8 mouse cellular contexts compared by ENCODE assay signal in the genomic region with DNA sequence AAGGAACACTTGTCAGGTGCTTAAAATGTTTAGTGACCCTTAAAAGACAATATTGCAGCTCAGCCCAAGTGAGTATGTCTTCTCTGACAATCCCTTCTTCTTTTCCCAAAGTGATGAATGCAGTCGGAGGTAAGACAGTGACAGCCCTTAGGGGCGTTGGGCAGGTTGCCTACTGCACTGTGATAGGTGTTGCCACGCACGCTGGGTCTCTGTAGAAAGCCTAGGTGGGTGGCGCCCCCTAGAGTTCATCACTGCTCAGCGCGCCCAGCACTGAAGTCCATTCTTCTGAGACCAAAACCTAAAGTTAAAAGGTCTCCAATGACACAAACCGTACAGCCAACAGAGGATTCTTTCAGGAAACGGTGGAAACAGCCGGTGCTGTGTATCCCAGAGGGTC. TPM values are rescaled to one million over a fixed set of nuclear protein-coding genes. Genes with fewer than 3 reads are reported as not detected.
DNase-seq lines count a peak whose midpoint lies in the region; ATAC-seq and TF ChIP-seq lines count a peak whose summit lies in the region.

No protein-coding gene starts in this region.

- H3K9me3 ChIP-seq in ES-E14 (ENCODE audit: control insufficient read depth, insufficient read depth, low read depth, low read length): no peaks in the 10 kb centered on the region
- H3K9me3 ChIP-seq in midbrain, embryonic 14.5 days (ENCODE audit: control insufficient read depth, low read length): no peaks in the 10 kb centered on the region

- H3K27me3 ChIP-seq in midbrain, embryonic 14.5 days (ENCODE audit: control insufficient read depth, insufficient read depth, low read length): no peaks in the 10 kb centered on the region
- no peaks in the 10 kb centered on the region for H3K27me3 ChIP-seq in testis, adult 2 months (ENCODE audit: control insufficient read depth, insufficient read depth, low read length)

- H3K27ac ChIP-seq in ES-E14 (ENCODE audit: insufficient read depth, low read depth, low read length, poor library complexity, severe bottlenecking): no peak overlapping the region
- no peak overlapping the region for H3K27ac ChIP-seq in midbrain, embryonic 14.5 days (replicated peaks; ENCODE audit: low read depth, low read length)
- H3K27ac ChIP-seq in testis, adult 2 months (ENCODE audit: control insufficient read depth, insufficient read depth, low read depth, low read length): no peak overlapping the region

- intact Hi-C loops in gastrocnemius, postnatal 14 days (cut with DNase I; ENCODE audit: low total_unique reads): no loop called here

- in situ Hi-C loops in ES-E14 (cut with MboI; ENCODE audit: low sequenced_read_pairs in 2 of 2, unreplicated experiment in 2 of 2): no loop called here

- no peak overlapping the region for H3K9ac ChIP-seq in ES-E14 (ENCODE audit: insufficient read depth, low read depth, low read length, poor library complexity, severe bottlenecking)
- H3K9ac ChIP-seq in midbrain, embryonic 14.5 days (replicated peaks; ENCODE audit: low read length): no peak overlapping the region

- TF ChIP-seq CTCF in testis, adult 2 months (IDR thresholded peaks at IDR 0.05; ENCODE audit: control insufficient read depth, insufficient read depth, insufficient replicate concordance, low read depth, low read length): peak; percentile 90

- no peak for TF ChIP-seq POLR2A in testis, adult 2 months (IDR thresholded peaks at IDR 0.05; ENCODE audit: control insufficient read depth, low read depth, low read length)

- peak overlapping the region; percentile 35 for H3K4me2 ChIP-seq in midbrain, embryonic 14.5 days (ENCODE audit: low read length)

- no peaks in the 10 kb centered on the region for H3K4me1 ChIP-seq in ES-E14 (ENCODE audit: control insufficient read depth in 2 of 2, insufficient read depth in 2 of 2, low read length in 2 of 2, poor library complexity in 1 of 2)
- no peaks in the 10 kb centered on the region for H3K4me1 ChIP-seq in midbrain, embryonic 14.5 days (ENCODE audit: control insufficient read depth, insufficient read depth, low read length)
- peaks cover 27% of the 10 kb centered on the region for H3K4me1 ChIP-seq in testis, adult 2 months (ENCODE audit: control insufficient read depth, insufficient read depth, low read length)

- 21% methylated on average over 10 of the region's 10 CpGs for WGBS in midbrain, embryonic 14.5 days

- ATAC-seq in midbrain, embryonic 14.5 days (ENCODE audit: low FRiP score, low TSS enrichment): no peak
- ATAC-seq in megakaryocyte, adult 5-6 weeks (ENCODE audit: poor library complexity, severe bottlenecking): no peak

- peak; percentile 19 to 22 for DNase-seq in B cell, adult 2 months
- DNase-seq in ES-E14 (ENCODE audit: low read depth, low spot score): peak; percentile 46
- peak; percentile 88 to 94 for DNase-seq in cerebellum, postnatal 25 days
- peak; percentile 53 for DNase-seq in gastrocnemius, postnatal 14 days
- DNase-seq in kidney, postnatal 10 days: peak; percentile 41
- peak; percentile 79 for DNase-seq in midbrain, embryonic 14.5 days

- no peak overlapping the region for H3K4me3 ChIP-seq in ES-E14 (ENCODE audit: insufficient read depth in 1 of 2, low read depth in 1 of 2, low read length in 2 of 2, poor library complexity in 1 of 2, severe bottlenecking in 1 of 2)
- H3K4me3 ChIP-seq in midbrain, embryonic 14.5 days (replicated peaks; ENCODE audit: low read depth, low read length): no peak overlapping the region
- peak overlapping the region; percentile 41; the same call in 1 of the 2 replicates for H3K4me3 ChIP-seq in testis, adult 2 months (ENCODE audit: control insufficient read depth, low read depth, low read length)

- no peaks in the 10 kb centered on the region for H3K36me3 ChIP-seq in ES-E14 (ENCODE audit: control insufficient read depth, insufficient read depth, low read length, poor library complexity, severe bottlenecking)
- H3K36me3 ChIP-seq in midbrain, embryonic 14.5 days (ENCODE audit: control insufficient read depth, insufficient read depth, low read length): no peaks in the 10 kb centered on the region
- no peaks in the 10 kb centered on the region for H3K36me3 ChIP-seq in testis, adult 2 months (ENCODE audit: control insufficient read depth, insufficient read depth, low read length)

TF ChIP-seq in ES-E14, 5 proteins besides CTCF, POLR2A, EP300 and RAD21:
- no peak for TF ChIP-seq CHD2 (IDR thresholded peaks at IDR 0.05; ENCODE audit: low read depth, low read length)
- TF ChIP-seq ZC3H11A (IDR thresholded peaks at IDR 0.05; ENCODE audit: borderline replicate concordance, low read depth, low read length): peak; percentile 54; the same call in 1 of the 2 replicates
- no peak for TF ChIP-seq HCFC1 (IDR thresholded peaks at IDR 0.05; ENCODE audit: borderline replicate concordance, insufficient read depth, low read length)

RNA-seq across cellular contexts. Expression of a gene that starts 46.4 kb away (rescaled TPM):
- 58.7 and 61.6 TPM in 2 replicates for total RNA-seq in ES-E14 (2012; rRNA removed)
- 10 to 100 TPM; 40.5 to 44.4 TPM for total RNA-seq in gastrocnemius, postnatal 14 days (2021)
- polyA plus RNA-seq in midbrain, embryonic 14.5 days (2014; fragmentation: Nextera tagmentation; extraction: Ambion mirVana): 52.9 and 83.1 TPM in 2 replicates
- 80.5 and 86.1 TPM in 2 replicates for polyA plus RNA-seq in testis, adult 2 months (2012; rRNA removed)
- total RNA-seq in megakaryocyte, adult 5-6 weeks (2015): 18.0 and 18.8 TPM in 2 replicates
- 93.5 and 102 TPM in 2 replicates for total RNA-seq in megakaryocyte, adult 5-6 weeks (2017)

RNA-seq across cellular contexts. Expression of a gene that starts 50.4 kb away (rescaled TPM):
- total RNA-seq in ES-E14 (2012; rRNA removed): 6.9 and 10.0 TPM in 2 replicates
- total RNA-seq in gastrocnemius, postnatal 14 days (2021): 1 to 10 TPM; 5.6 to 6.4 TPM
- 50.3 and 52.6 TPM in 2 replicates for polyA plus RNA-seq in midbrain, embryonic 14.5 days (2014; fragmentation: Nextera tagmentation; extraction: Ambion mirVana)
- polyA plus RNA-seq in testis, adult 2 months (2012; rRNA removed): 5.7 and 6.0 TPM in 2 replicates
- total RNA-seq in megakaryocyte, adult 5-6 weeks (2015): 73.8 and 80.2 TPM in 2 replicates
- total RNA-seq in megakaryocyte, adult 5-6 weeks (2017): 57.5 and 72.8 TPM in 2 replicates

Comparison
In these comparisons a context has a peak if more than half of its experiments do, and no peak if none do; other contexts are left out.
1. DNase-seq: peak in every context shown above with its lines; median percentile 91 in cerebellum, postnatal 25 days; 79 in midbrain, embryonic 14.5 days; 53 in gastrocnemius, postnatal 14 days; 46 in ES-E14; 41 in kidney, postnatal 10 days; 20 in B cell, adult 2 months.